In genomic region chr11:99369853-99370451, GRCm38 (mm10) we compare ENCODE assay signal across 13 mouse cellular contexts. TPM values are rescaled to one million over a fixed set of nuclear protein-coding genes. Genes with fewer than 3 reads are reported as not detected.
DNase-seq lines count a peak whose midpoint lies in the region; ATAC-seq lines count a peak whose summit lies in the region.
"Had no signal": no experiment of that assay in that cellular context is flagged by ENCODE, and none has a peak within 500 bp of the region (broad histone marks: within the 10 kb centered on the region; RNA-seq: fewer than 3 reads in every experiment).

No protein-coding gene starts in this region.

- ATAC-seq in activated CD4-positive, CD25-positive, alpha-beta regulatory T cell, adult 4 months = no peak

- DNase-seq in lung, postnatal 36 days = peak; percentile 31
- DNase-seq in lung, postnatal 10 days = no peak
- DNase-seq in cerebellum, adult 9-11 months = peak; percentile 59
- DNase-seq in left cerebral cortex, adult 18-20 months (ENCODE audit: low spot score in 2 of 2) = peak; percentile 52 to 71
- peak; percentile 64 for DNase-seq in telencephalon, adult 2 months (ENCODE audit: low read depth, low spot score)
- DNase-seq in adrenal gland, postnatal 10 days = no peak
- DNase-seq in adrenal gland, postnatal 36 days = no peak

RNA-seq across cellular contexts. Expression of gene Krt28, which starts 4.8 kb away (rescaled TPM):
- total RNA-seq in left cerebral cortex, adult 18-20 months (2021) = not detected
- total RNA-seq in adrenal gland, postnatal 10 days (2021) = under 1 TPM in 1 of 2 experiments, not detected in 1; 0.21 TPM
- total RNA-seq in adrenal gland, postnatal 36 days (2021) = not detected
- polyA plus RNA-seq in activated CD4-positive, CD25-positive, alpha-beta regulatory T cell, adult 4 months (2017; shearing (Covaris generic)) = not detected
- polyA plus RNA-seq: liver, embryonic 14.5 days; urinary bladder, adult 2 months had no signal

RNA-seq across cellular contexts. Expression of gene Krt27, which starts 19.0 kb away (rescaled TPM):
- total RNA-seq in left cerebral cortex, adult 18-20 months (2021) = not detected
- not detected for total RNA-seq in adrenal gland, postnatal 10 days (2021)
- not detected for total RNA-seq in adrenal gland, postnatal 36 days (2021)
- polyA plus RNA-seq in activated CD4-positive, CD25-positive, alpha-beta regulatory T cell, adult 4 months (2017; shearing (Covaris generic)) = under 1 TPM in 1 of 2 experiments, not detected in 1; 0.21 TPM
- polyA plus RNA-seq: heart, postnatal 0 days; liver, embryonic 14.5 days; neural tube, embryonic 12.5 days; urinary bladder, adult 2 months had no signal

RNA-seq across cellular contexts. Expression of gene Krt10, which starts 19.2 kb away (rescaled TPM):
- 10 to 100 TPM; 11.0 to 12.5 TPM for total RNA-seq in left cerebral cortex, adult 18-20 months (2021)
- 1 to 10 TPM; 7.0 to 8.2 TPM for total RNA-seq in adrenal gland, postnatal 10 days (2021)
- 1 to 10 TPM; 4.4 to 6.4 TPM for total RNA-seq in adrenal gland, postnatal 36 days (2021)
- polyA plus RNA-seq in activated CD4-positive, CD25-positive, alpha-beta regulatory T cell, adult 4 months (2017; shearing (Covaris generic)) = 1 to 10 TPM; 3.6 to 4.2 TPM

RNA-seq across cellular contexts. Expression of gene Krt26, which starts 32.2 kb away (rescaled TPM):
- not detected for total RNA-seq in left cerebral cortex, adult 18-20 months (2021)
- not detected for total RNA-seq in adrenal gland, postnatal 10 days (2021)
- not detected for total RNA-seq in adrenal gland, postnatal 36 days (2021)
- polyA plus RNA-seq in activated CD4-positive, CD25-positive, alpha-beta regulatory T cell, adult 4 months (2017; shearing (Covaris generic)) = not detected
- polyA plus RNA-seq: embryonic facial prominence, embryonic 13.5 days; heart, postnatal 0 days; liver, embryonic 14.5 days; urinary bladder, adult 2 months had no signal

RNA-seq across cellular contexts. Expression of gene Krt25, which starts 47.2 kb away (rescaled TPM):
- not detected for total RNA-seq in left cerebral cortex, adult 18-20 months (2021)
- total RNA-seq in adrenal gland, postnatal 10 days (2021) = under 1 TPM in 1 of 2 experiments, not detected in 1; 0.18 TPM
- not detected for total RNA-seq in adrenal gland, postnatal 36 days (2021)
- polyA plus RNA-seq in activated CD4-positive, CD25-positive, alpha-beta regulatory T cell, adult 4 months (2017; shearing (Covaris generic)) = not detected
- polyA plus RNA-seq: liver, embryonic 14.5 days; urinary bladder, adult 2 months had no signal

Comparison
In these comparisons a context has a peak if more than half of its experiments do, and no peak if none do; other contexts are left out.
1. DNase-seq: peak in lung, postnatal 36 days (single experiment), cerebellum, adult 9-11 months (single experiment), left cerebral cortex, adult 18-20 months (2 of 2) and telencephalon, adult 2 months (single experiment); none in lung, postnatal 10 days (single experiment), adrenal gland, postnatal 10 days (single experiment) and adrenal gland, postnatal 36 days (0 of 2).